Mouse (Mus musculus) ES-E14 (cell line): ENCODE measurements around the gene Ap5z1.

Source experiments
- CHD2 ChIP-seq: IDR thresholded peaks from 2 replicates; pipeline ENCODE4 v1.6.1; 2014; ENCODE audit warnings: mild to moderate bottlenecking, low read depth, low read length, inconsistent platforms
- HCFC1 ChIP-seq: IDR thresholded peaks from 2 replicates; pipeline ENCODE4 v1.6.1; 2012; ENCODE audit warnings: low read length, inconsistent platforms, borderline replicate concordance; ENCODE audit not compliant: insufficient read depth
- MAFK ChIP-seq: IDR thresholded peaks from 2 replicates; pipeline ENCODE4 v1.6.1; 2014; ENCODE audit warnings: mild to moderate bottlenecking, low read depth, low read length, inconsistent platforms; ENCODE audit not compliant: insufficient read depth
- ZC3H11A ChIP-seq: IDR thresholded peaks from 2 replicates; pipeline ENCODE4 v1.6.1; 2012; ENCODE audit warnings: low read depth, mild to moderate bottlenecking, inconsistent platforms, low read length, borderline replicate concordance
- ZNF384 ChIP-seq: IDR thresholded peaks from 2 replicates; pipeline ENCODE4 v1.6.1; 2012; ENCODE audit warnings: low read depth, low read length, inconsistent platforms

GRCm38 (mm10) chr5:142441332-142442044 lies 22.3 kb upstream of the Ap5z1 start:
- no peak for TF ChIP-seq MAFK
- no peak for TF ChIP-seq HCFC1
- no peak for TF ChIP-seq CHD2
- TF ChIP-seq ZNF384 = no peak
- no peak for TF ChIP-seq ZC3H11A
